Mouse (Mus musculus): ENCODE measurements at regions not wholly inside any gene's neighbourhood (a gene's known extent, or its start where the extent isn't known, plus 50 kb on each side); places are given as distances from the start of the nearest gene placed in this dataset.

DNA sequence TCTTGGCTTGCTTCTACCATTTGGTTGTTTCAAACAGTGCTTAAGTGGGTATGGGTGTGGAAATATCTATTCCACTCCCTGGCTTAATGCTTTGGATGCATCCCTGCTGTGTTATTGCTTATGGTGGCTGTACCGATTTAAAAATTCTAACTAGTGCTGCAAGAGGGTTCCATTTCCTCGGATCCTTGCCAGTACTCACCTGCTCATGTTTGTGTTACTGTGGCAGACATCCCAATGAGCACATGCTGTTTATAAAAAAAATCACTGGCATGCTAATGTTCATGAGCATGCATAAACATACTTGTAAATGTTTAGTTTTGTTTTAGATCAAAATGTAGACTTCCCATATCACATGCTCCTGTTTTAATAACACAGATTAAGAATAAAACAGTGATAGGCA is 285.6 kb upstream of the Ddhd1 start:
- no peak overlapping the region for H3ac ChIP-seq (ENCODE audit: control insufficient read depth, insufficient read length)
- no peak overlapping the region for H3K4me2 ChIP-seq (ENCODE audit: low read depth)
- H3K4me3 ChIP-seq, result no peak overlapping the region
- H3K27me3 ChIP-seq (ENCODE audit: control insufficient read depth, insufficient read depth, insufficient read length), result no peaks in the 10 kb centered on the region
- no peaks in the 10 kb centered on the region for H3K79me2 ChIP-seq (ENCODE audit: control insufficient read depth, insufficient read depth)
- H3K36me3 ChIP-seq (ENCODE audit: control insufficient read depth, insufficient read depth), result no peaks in the 10 kb centered on the region
- TF ChIP-seq MYOG (IDR thresholded peaks at IDR 0.05; ENCODE audit: control insufficient read depth in 1 of 3, insufficient read depth in 1 of 3, insufficient read length in 2 of 3, low read depth in 2 of 3) (no peak), MAX (IDR thresholded peaks at IDR 0.05; ENCODE audit: low read depth) (no peak), REST (IDR thresholded peaks at IDR 0.05; ENCODE audit: insufficient read depth, insufficient read length) (no peak), TCF12 (IDR thresholded peaks at IDR 0.05; ENCODE audit: insufficient read depth, poor library complexity, severe bottlenecking) (no peak), CEBPB (IDR thresholded peaks at IDR 0.05; ENCODE audit: insufficient read depth, poor library complexity, severe bottlenecking) (no peak), POLR2A (IDR thresholded peaks at IDR 0.05; ENCODE audit: insufficient read length, low read depth) (no peak), E2F4 (IDR thresholded peaks at IDR 0.05; ENCODE audit: insufficient read depth) (no peak)

DNA sequence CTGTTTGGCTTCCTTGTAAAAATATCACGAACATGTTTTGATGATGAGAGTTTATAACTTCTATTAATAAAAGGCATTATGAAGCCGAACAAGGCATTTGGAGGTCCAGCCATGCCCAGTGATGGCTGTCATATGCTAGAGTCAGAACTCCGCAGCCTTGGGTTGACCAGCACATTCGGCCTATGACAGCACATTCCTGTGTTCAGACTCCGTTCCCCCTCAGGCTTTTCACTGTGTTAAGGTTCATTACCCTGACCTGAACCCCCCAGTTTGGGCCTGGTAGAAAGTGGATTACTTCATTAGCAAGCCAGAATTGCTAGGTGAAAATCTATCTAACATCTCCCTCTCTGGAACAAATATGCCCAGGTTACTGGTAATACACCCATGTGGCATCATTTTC is 286.2 kb upstream of the Ddhd1 start:
- H3K4me2 ChIP-seq (ENCODE audit: low read depth), result no peak overlapping the region
- no peaks in the 10 kb centered on the region for H3K36me3 ChIP-seq (ENCODE audit: control insufficient read depth, insufficient read depth)
- no peak overlapping the region for H3K4me3 ChIP-seq
- TF ChIP-seq MYOD1 (IDR thresholded peaks at IDR 0.05; ENCODE audit: control insufficient read depth in 1 of 3, insufficient read length in 2 of 3, low read depth in 2 of 3) (no peak), MAX (IDR thresholded peaks at IDR 0.05; ENCODE audit: low read depth) (no peak), USF1 (IDR thresholded peaks at IDR 0.05; ENCODE audit: low read depth) (no peak), TCF12 (IDR thresholded peaks at IDR 0.05; ENCODE audit: insufficient read depth, poor library complexity, severe bottlenecking) (no peak), SRF (IDR thresholded peaks at IDR 0.05; ENCODE audit: control insufficient read depth, insufficient read length, low read depth) (no peak), CEBPB (IDR thresholded peaks at IDR 0.05; ENCODE audit: insufficient read depth, poor library complexity, severe bottlenecking) (no peak), REST (IDR thresholded peaks at IDR 0.05; ENCODE audit: insufficient read depth, insufficient read length) (no peak), POLR2AphosphoS2 (IDR thresholded peaks at IDR 0.05; ENCODE audit: insufficient read length, low read depth) (no peak), MYOG (IDR thresholded peaks at IDR 0.05; ENCODE audit: control insufficient read depth in 1 of 3, insufficient read depth in 1 of 3, insufficient read length in 2 of 3, low read depth in 2 of 3) (no peak)
- no peak overlapping the region for H3ac ChIP-seq (ENCODE audit: control insufficient read depth, insufficient read length)
- no peaks in the 10 kb centered on the region for H3K27me3 ChIP-seq (ENCODE audit: control insufficient read depth, insufficient read depth, insufficient read length)
- no peaks in the 10 kb centered on the region for H3K79me2 ChIP-seq (ENCODE audit: control insufficient read depth, insufficient read depth)

DNA sequence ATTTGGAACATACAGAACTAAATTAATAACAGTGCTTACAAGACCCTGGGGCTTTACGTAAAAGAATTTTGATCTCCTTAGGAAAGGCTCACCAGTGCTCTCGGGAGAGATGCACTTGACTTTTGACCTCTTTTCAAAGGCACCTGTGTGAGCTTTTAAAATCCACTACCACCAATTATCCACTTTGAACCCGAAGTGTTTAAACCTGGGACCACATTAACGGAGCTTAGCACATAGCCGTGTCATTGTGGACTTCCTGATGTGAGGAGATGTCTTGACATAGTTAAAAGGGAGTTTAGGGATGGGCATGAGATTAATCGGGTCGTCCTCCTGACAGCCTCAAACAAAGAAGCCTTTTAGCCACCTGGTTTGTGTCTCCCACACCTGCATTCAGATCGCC is 286.6 kb upstream of the Ddhd1 start:
- Histone ChIP-seq H3K79me2 (ENCODE audit: control insufficient read depth, insufficient read depth) (no peaks in the 10 kb centered on the region), H3K36me3 (ENCODE audit: control insufficient read depth, insufficient read depth) (no peaks in the 10 kb centered on the region), H3ac (ENCODE audit: control insufficient read depth, insufficient read length) (no peak overlapping the region), H3K27me3 (ENCODE audit: control insufficient read depth, insufficient read depth, insufficient read length) (no peaks in the 10 kb centered on the region), H3K4me3 (no peak overlapping the region), H3K4me2 (ENCODE audit: low read depth) (no peak overlapping the region)
- TF ChIP-seq E2F4 (IDR thresholded peaks at IDR 0.05; ENCODE audit: insufficient read depth), result no peak
- no peak for TF ChIP-seq TCF12 (IDR thresholded peaks at IDR 0.05; ENCODE audit: insufficient read depth, poor library complexity, severe bottlenecking)
- TF ChIP-seq REST (IDR thresholded peaks at IDR 0.05; ENCODE audit: insufficient read depth, insufficient read length), result no peak
- no peak for TF ChIP-seq POLR2AphosphoS2 (IDR thresholded peaks at IDR 0.05; ENCODE audit: insufficient read length, low read depth)
- TF ChIP-seq SRF (IDR thresholded peaks at IDR 0.05; ENCODE audit: control insufficient read depth, insufficient read length, low read depth), result no peak
- no peak for TF ChIP-seq USF1 (IDR thresholded peaks at IDR 0.05; ENCODE audit: low read depth)
- no peak for TF ChIP-seq MYOD1 (IDR thresholded peaks at IDR 0.05; ENCODE audit: control insufficient read depth in 1 of 3, insufficient read length in 2 of 3, low read depth in 2 of 3)
- no peak for TF ChIP-seq MYOG (IDR thresholded peaks at IDR 0.05; ENCODE audit: control insufficient read depth in 1 of 3, insufficient read depth in 1 of 3, insufficient read length in 2 of 3, low read depth in 2 of 3)
- no peak for TF ChIP-seq TCF3 (IDR thresholded peaks at IDR 0.05; ENCODE audit: insufficient read length, low read depth)
- no peak for TF ChIP-seq MAX (IDR thresholded peaks at IDR 0.05; ENCODE audit: low read depth)
- TF ChIP-seq CEBPB (IDR thresholded peaks at IDR 0.05; ENCODE audit: insufficient read depth, poor library complexity, severe bottlenecking), result no peak
- TF ChIP-seq POLR2A (IDR thresholded peaks at IDR 0.05; ENCODE audit: insufficient read length, low read depth), result no peak

DNA sequence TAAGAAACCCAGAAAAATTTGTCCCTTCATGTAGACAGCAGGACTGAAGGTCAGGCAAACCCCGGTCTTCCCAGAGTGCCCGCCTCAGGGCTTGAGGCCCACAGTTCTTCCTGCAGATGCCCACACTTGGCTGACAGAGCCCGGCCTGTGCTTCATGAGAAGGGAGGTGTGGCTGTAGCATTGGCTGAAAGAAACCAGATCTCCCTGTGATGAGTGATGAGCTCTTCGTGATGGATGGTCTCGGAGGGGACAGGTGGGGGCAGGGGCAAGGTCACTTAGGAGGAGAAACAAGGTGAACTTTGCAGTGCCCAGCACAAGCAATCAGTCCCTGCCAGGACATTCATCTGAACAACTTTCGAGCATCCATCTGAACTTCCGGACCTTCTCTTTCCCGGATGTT is 298.7 kb upstream of the Ddhd1 start:
- H3K36me3 ChIP-seq (ENCODE audit: control insufficient read depth, insufficient read depth), result no peaks in the 10 kb centered on the region
- no peak overlapping the region for H3K4me2 ChIP-seq (ENCODE audit: low read depth)
- H3K27me3 ChIP-seq (ENCODE audit: control insufficient read depth, insufficient read depth, insufficient read length), result no peaks in the 10 kb centered on the region
- no peaks in the 10 kb centered on the region for H3K79me2 ChIP-seq (ENCODE audit: control insufficient read depth, insufficient read depth)
- H3ac ChIP-seq (ENCODE audit: control insufficient read depth, insufficient read length), result no peak overlapping the region
- TF ChIP-seq MAX (IDR thresholded peaks at IDR 0.05; ENCODE audit: low read depth) (no peak), USF1 (IDR thresholded peaks at IDR 0.05; ENCODE audit: low read depth) (no peak), REST (IDR thresholded peaks at IDR 0.05; ENCODE audit: insufficient read depth, insufficient read length) (no peak), MYOG (IDR thresholded peaks at IDR 0.05; ENCODE audit: control insufficient read depth in 1 of 3, insufficient read depth in 1 of 3, insufficient read length in 2 of 3, low read depth in 2 of 3) (no peak), E2F4 (IDR thresholded peaks at IDR 0.05; ENCODE audit: insufficient read depth) (no peak), MYOD1 (IDR thresholded peaks at IDR 0.05; ENCODE audit: control insufficient read depth in 1 of 3, insufficient read length in 2 of 3, low read depth in 2 of 3) (no peak), POLR2A (IDR thresholded peaks at IDR 0.05; ENCODE audit: insufficient read length, low read depth) (no peak), SRF (IDR thresholded peaks at IDR 0.05; ENCODE audit: control insufficient read depth, insufficient read length, low read depth) (no peak)
- H3K4me3 ChIP-seq, result no peak overlapping the region

DNA sequence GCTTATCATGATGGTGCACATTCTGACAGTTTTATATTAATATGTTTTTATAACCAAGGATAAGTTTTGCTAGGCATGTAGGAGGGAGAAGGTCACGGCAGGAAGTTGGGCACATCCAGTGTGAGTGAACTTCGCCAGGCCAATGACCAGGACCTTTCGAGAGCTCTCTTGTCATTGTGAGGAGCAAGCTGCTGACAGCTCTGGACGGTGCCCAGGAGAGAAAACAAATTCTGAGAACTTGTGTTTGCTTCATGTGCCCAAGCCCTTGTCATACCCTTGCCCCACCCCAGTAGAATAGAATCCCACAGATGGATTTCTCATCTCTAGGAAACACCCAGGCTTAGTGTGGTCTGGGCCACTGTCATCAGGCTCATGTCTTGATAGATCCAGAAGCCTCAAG is 304.5 kb upstream of the Ddhd1 start:
- H3K27me3 ChIP-seq (ENCODE audit: control insufficient read depth, insufficient read depth, insufficient read length), result no peaks in the 10 kb centered on the region
- H3K36me3 ChIP-seq (ENCODE audit: control insufficient read depth, insufficient read depth), result no peaks in the 10 kb centered on the region
- H3K4me3 ChIP-seq, result no peak overlapping the region
- H3ac ChIP-seq (ENCODE audit: control insufficient read depth, insufficient read length), result no peak overlapping the region
- TF ChIP-seq MYOD1 (IDR thresholded peaks at IDR 0.05; ENCODE audit: control insufficient read depth in 1 of 3, insufficient read length in 2 of 3, low read depth in 2 of 3) (no peak), POLR2AphosphoS2 (IDR thresholded peaks at IDR 0.05; ENCODE audit: insufficient read length, low read depth) (no peak), TCF3 (IDR thresholded peaks at IDR 0.05; ENCODE audit: insufficient read length, low read depth) (no peak), CEBPB (IDR thresholded peaks at IDR 0.05; ENCODE audit: insufficient read depth, poor library complexity, severe bottlenecking) (no peak), SRF (IDR thresholded peaks at IDR 0.05; ENCODE audit: control insufficient read depth, insufficient read length, low read depth) (no peak), MYOG (IDR thresholded peaks at IDR 0.05; ENCODE audit: control insufficient read depth in 1 of 3, insufficient read depth in 1 of 3, insufficient read length in 2 of 3, low read depth in 2 of 3) (no peak), REST (IDR thresholded peaks at IDR 0.05; ENCODE audit: insufficient read depth, insufficient read length) (no peak), USF1 (IDR thresholded peaks at IDR 0.05; ENCODE audit: low read depth) (no peak), E2F4 (IDR thresholded peaks at IDR 0.05; ENCODE audit: insufficient read depth) (no peak), POLR2A (IDR thresholded peaks at IDR 0.05; ENCODE audit: insufficient read length, low read depth) (no peak), MAX (IDR thresholded peaks at IDR 0.05; ENCODE audit: low read depth) (no peak), TCF12 (IDR thresholded peaks at IDR 0.05; ENCODE audit: insufficient read depth, poor library complexity, severe bottlenecking) (no peak)
- no peaks in the 10 kb centered on the region for H3K79me2 ChIP-seq (ENCODE audit: control insufficient read depth, insufficient read depth)
- H3K4me2 ChIP-seq (ENCODE audit: low read depth), result no peak overlapping the region

Measured in myocyte (in vitro differentiated cells).